Mouse (Mus musculus) testis, adult 2 months (tissue): Measurements from ENCODE around the gene Ccdc177.

Source experiments
- CTCF ChIP-seq: fragments of 200-500 bp; IDR thresholded peaks from 2 replicates; pipeline ENCODE4 v1.5.1; 2012; ENCODE audit warnings: low read depth, mild to moderate bottlenecking, inconsistent platforms, low read length, moderate library complexity; ENCODE audit not compliant: control insufficient read depth, insufficient read depth, insufficient replicate concordance
- POLR2A ChIP-seq: fragments of 200-500 bp; IDR thresholded peaks from 2 replicates; pipeline ENCODE4 v1.6.1; 2012; ENCODE audit warnings: low read depth, mild to moderate bottlenecking, inconsistent platforms, low read length, moderate library complexity; ENCODE audit not compliant: control insufficient read depth

DNA sequence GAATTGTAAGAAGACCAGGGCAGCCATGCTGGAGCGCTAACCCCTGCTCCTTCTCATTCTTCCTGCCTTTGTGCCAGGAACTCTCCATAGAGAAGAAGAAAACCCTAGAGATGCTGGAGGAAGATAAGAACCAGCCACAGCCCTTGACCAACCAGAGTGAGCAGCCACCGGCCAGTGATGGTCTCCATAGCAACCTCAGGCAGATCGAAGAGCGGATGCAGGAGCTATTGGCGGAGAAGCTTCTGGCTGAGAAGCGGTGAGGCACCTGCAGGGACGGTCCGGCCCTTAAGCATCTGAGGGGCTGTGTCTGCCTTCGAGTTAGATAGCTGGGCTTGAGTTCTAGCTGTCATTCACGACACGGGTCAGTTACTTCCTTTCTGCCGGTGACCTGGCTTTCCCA is 40.0 kb downstream of the Ccdc177 start:
- TF ChIP-seq CTCF (no peak), POLR2A (no peak)
